Mouse (Mus musculus) CH12.LX (cell line): Measurements from ENCODE around the gene Esam.

Experiments used
- CHD2 ChIP-seq: IDR thresholded peaks from 2 replicates; pipeline ENCODE4 v1.6.1; 2011; ENCODE audit warnings: low read length, improper control_type of control experiment
- CTCF ChIP-seq, 2 experiments: IDR thresholded peaks in 1 of 2; conservative IDR thresholded peaks in 1 of 2; 2 replicates each; pipeline ENCODE4 v1.5.1; 2011 to 2012; ENCODE audit warnings: low read depth in 2 of 2, low read length in 2 of 2, improper control_type of control experiment in 1 of 2, inconsistent platforms in 1 of 2, mild to moderate bottlenecking in 1 of 2, moderate library complexity in 1 of 2
- E2F4 ChIP-seq: IDR thresholded peaks from 2 replicates; pipeline ENCODE4 v1.6.1; 2011; ENCODE audit warnings: low read depth, low read length, improper control_type of control experiment; ENCODE audit not compliant: insufficient replicate concordance
- EP300 ChIP-seq: IDR thresholded peaks from 2 replicates; pipeline ENCODE4 v1.6.1; 2011; ENCODE audit warnings: low read length, improper control_type of control experiment
- IRF4 ChIP-seq: IDR thresholded peaks from 2 replicates; pipeline ENCODE4 v1.6.1; 2014; ENCODE audit warnings: low read depth, mild to moderate bottlenecking, inconsistent platforms, low read length, improper control_type of control experiment
- JUN ChIP-seq: IDR thresholded peaks from 2 replicates; pipeline ENCODE4 v1.6.1; 2011; ENCODE audit warnings: low read depth, mild to moderate bottlenecking, low read length, improper control_type of control experiment, moderate library complexity; ENCODE audit not compliant: insufficient read depth
- KAT2A ChIP-seq: IDR thresholded peaks from 2 replicates; pipeline ENCODE4 v1.6.1; 2012; ENCODE audit warnings: low read length, improper control_type of control experiment, inconsistent platforms; ENCODE audit not compliant: insufficient replicate concordance
- MAFK ChIP-seq: IDR thresholded peaks from 2 replicates; pipeline ENCODE4 v1.6.1; 2011; ENCODE audit warnings: low read length, improper control_type of control experiment; ENCODE audit not compliant: insufficient replicate concordance
- MYC ChIP-seq: IDR thresholded peaks from 2 replicates; pipeline ENCODE4 v1.6.1; 2011; ENCODE audit warnings: low read depth, mild to moderate bottlenecking, improper control_type of control experiment, low read length
- NELFE ChIP-seq: IDR thresholded peaks from 2 replicates; pipeline ENCODE4 v1.6.1; 2011; ENCODE audit warnings: low read depth, low read length, improper control_type of control experiment
- POLR2A ChIP-seq: IDR thresholded peaks from 2 replicates; pipeline ENCODE4 v1.6.1; 2011; ENCODE audit warnings: low read depth, mild to moderate bottlenecking, improper control_type of control experiment, low read length
- RAD21 ChIP-seq: IDR thresholded peaks from 2 replicates; pipeline ENCODE4 v1.6.1; 2011; ENCODE audit warnings: low read depth, mild to moderate bottlenecking, low read length, improper control_type of control experiment, moderate library complexity
- TBP ChIP-seq: conservative IDR thresholded peaks from 2 replicates; pipeline ENCODE4 v1.6.1; 2011; ENCODE audit warnings: low read depth, low read length, improper control_type of control experiment
- ZMIZ1 ChIP-seq: IDR thresholded peaks from 2 replicates; pipeline ENCODE4 v1.6.1; 2012; ENCODE audit warnings: low read depth, mild to moderate bottlenecking, inconsistent platforms, low read length, improper control_type of control experiment

- TF ChIP-seq MAFK (no peak), CTCF (conservative IDR thresholded peaks at IDR 0.05 in 1 of 2, IDR thresholded peaks at IDR 0.05 in 1 of 2; ENCODE audit: low read depth in 2 of 2, low read length in 2 of 2) (no peak), RAD21 (no peak), NELFE (no peak), POLR2A (no peak), E2F4 (no peak), CHD2 (no peak), KAT2A (no peak), JUN (no peak), EP300 (no peak), ZMIZ1 (no peak), TBP (no peak), IRF4 (no peak), MYC (no peak)
Measured at GRCm38 (mm10) chr9:37519995-37520394, 7.9 kb upstream of the Esam start.
